Mouse (Mus musculus): Measurements from ENCODE around the gene Vwce. TPM values are rescaled to one million over a fixed set of nuclear protein-coding genes. Genes with fewer than 3 reads are reported as not detected.

The Vwce gene
- total RNA-seq (2014; rRNA removed) = 1.5 and 1.7 TPM in 2 replicates
- polyA plus RNA-seq (2015; fragmentation: Nextera tagmentation; extraction: Ambion mirVana) = 0.44 and 0.88 TPM in 2 replicates

GRCm38 (mm10) chr19:10634106-10634871, at the start of gene Vwce:
TSS of gene Vwce (plus strand) at chr19:10634213.
- H3K27me3 ChIP-seq (ENCODE audit: insufficient read depth, low read length) = no peaks in the 10 kb centered on the region
- ATAC-seq (peak; percentile 73), DNase-seq (peak; percentile 60)
- H3K4me1 ChIP-seq (ENCODE audit: insufficient read depth) = peaks cover 9% of the 10 kb centered on the region; the same call in 1 of the 2 replicates
- WGBS = 2% methylated on average over 32 of the region's 32 CpGs
- TF ChIP-seq CTCF (IDR thresholded peaks at IDR 0.05; ENCODE audit: low read depth) = peak; percentile 50
- H3K27ac ChIP-seq (ENCODE audit: low read depth, low read length) = 0 out of 2 replicates have a peak within 1 kb of the TSS, but pooled peaks have one; percentile 2
- peak within 1 kb of the TSS; percentile 54 for H3K9ac ChIP-seq
- no peaks in the 10 kb centered on the region for H3K9me3 ChIP-seq (ENCODE audit: low read length)
- H3K4me2 ChIP-seq (ENCODE audit: low read depth) = peak within 1 kb of the TSS; percentile 92
- peak within 1 kb of the TSS; percentile 37 for H3K4me3 ChIP-seq (ENCODE audit: low read depth, low read length)
- peaks cover 16% of the 10 kb centered on the region for H3K36me3 ChIP-seq (ENCODE audit: insufficient read depth)

DNA sequence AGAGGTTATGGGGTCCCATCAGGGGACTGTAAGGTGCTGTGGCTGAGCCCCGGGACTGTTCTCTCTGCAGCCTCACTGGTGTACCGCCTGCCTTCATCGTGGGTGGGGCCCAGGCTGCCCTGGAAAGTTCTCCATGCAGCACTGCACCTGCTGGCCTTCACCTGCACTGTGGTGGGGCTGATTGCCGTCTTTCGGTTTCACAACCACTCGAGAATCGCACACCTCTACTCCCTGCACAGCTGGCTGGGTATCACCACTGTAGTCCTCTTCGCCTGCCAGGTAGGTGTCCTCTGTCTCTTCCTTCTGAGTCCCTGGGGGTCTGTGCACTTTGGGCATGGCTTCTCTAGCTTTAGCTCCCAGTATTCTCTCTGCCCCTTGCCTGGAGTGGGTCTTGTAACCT, 48.9 kb upstream of the Vwce start:
- H3K9me3 ChIP-seq (ENCODE audit: low read length) = no peaks in the 10 kb centered on the region
- 93% methylated on average over 8 of the region's 8 CpGs for WGBS
- no peak overlapping the region for H3K4me2 ChIP-seq (ENCODE audit: low read depth)
- DNase-seq (no peak), ATAC-seq (no peak)
- H3K27ac ChIP-seq (ENCODE audit: low read depth, low read length) = no peak overlapping the region
- H3K36me3 ChIP-seq (ENCODE audit: insufficient read depth) = peaks cover 9% of the 10 kb centered on the region; the same call in 1 of the 2 replicates
- no peaks in the 10 kb centered on the region for H3K27me3 ChIP-seq (ENCODE audit: insufficient read depth, low read length)
- no peak overlapping the region for H3K4me3 ChIP-seq (ENCODE audit: low read depth, low read length)
- H3K9ac ChIP-seq = no peak overlapping the region
- no peaks in the 10 kb centered on the region for H3K4me1 ChIP-seq (ENCODE audit: insufficient read depth)
- TF ChIP-seq CTCF (IDR thresholded peaks at IDR 0.05; ENCODE audit: low read depth) = no peak

- WGBS = 89% methylated on average over 8 of the region's 8 CpGs
- Histone ChIP-seq H3K27ac (ENCODE audit: low read depth, low read length) (no peak overlapping the region), H3K4me1 (ENCODE audit: insufficient read depth) (no peaks in the 10 kb centered on the region), H3K27me3 (ENCODE audit: insufficient read depth, low read length) (no peaks in the 10 kb centered on the region), H3K4me2 (ENCODE audit: low read depth) (no peak overlapping the region), H3K9me3 (ENCODE audit: low read length) (no peaks in the 10 kb centered on the region), H3K9ac (no peak overlapping the region), H3K4me3 (ENCODE audit: low read depth, low read length) (no peak overlapping the region), H3K36me3 (ENCODE audit: insufficient read depth) (peaks cover 14% of the 10 kb centered on the region; the same call in 1 of the 2 replicates)
- DNase-seq (no peak), ATAC-seq (no peak)
- TF ChIP-seq CTCF (IDR thresholded peaks at IDR 0.05; ENCODE audit: low read depth) = no peak
Observed at GRCm38 (mm10) chr19:10587231-10587630, 46.8 kb upstream of the Vwce start.

- H3K4me1 ChIP-seq (ENCODE audit: insufficient read depth) = no peaks in the 10 kb centered on the region
- DNase-seq = no peak
- no peak for TF ChIP-seq CTCF (IDR thresholded peaks at IDR 0.05; ENCODE audit: low read depth)
- H3K9me3 ChIP-seq (ENCODE audit: low read length) = no peaks in the 10 kb centered on the region
- no peak overlapping the region for H3K27ac ChIP-seq (ENCODE audit: low read depth, low read length)
- no peak overlapping the region for H3K4me2 ChIP-seq (ENCODE audit: low read depth)
- ATAC-seq = no peak
- H3K36me3 ChIP-seq (ENCODE audit: insufficient read depth) = peaks cover 34% of the 10 kb centered on the region
- no peak overlapping the region for H3K9ac ChIP-seq
- no peaks in the 10 kb centered on the region for H3K27me3 ChIP-seq (ENCODE audit: insufficient read depth, low read length)
- WGBS = 72% methylated on average over 5 of the region's 5 CpGs
- H3K4me3 ChIP-seq (ENCODE audit: low read depth, low read length) = no peak overlapping the region
Observed at GRCm38 (mm10) chr19:10589127-10589857, 44.7 kb upstream of the Vwce start.

GRCm38 (mm10) chr19:10590301-10590700, 43.7 kb upstream of the Vwce start:
- H3K9me3 ChIP-seq (ENCODE audit: low read length) = no peaks in the 10 kb centered on the region
- DNase-seq (no peak), ATAC-seq (no peak)
- H3K27ac ChIP-seq (ENCODE audit: low read depth, low read length) = no peak overlapping the region
- no peaks in the 10 kb centered on the region for H3K27me3 ChIP-seq (ENCODE audit: insufficient read depth, low read length)
- no peaks in the 10 kb centered on the region for H3K4me1 ChIP-seq (ENCODE audit: insufficient read depth)
- no peak overlapping the region for H3K4me2 ChIP-seq (ENCODE audit: low read depth)
- H3K9ac ChIP-seq = no peak overlapping the region
- 73% methylated on average over 3 of the region's 3 CpGs for WGBS
- no peak overlapping the region for H3K4me3 ChIP-seq (ENCODE audit: low read depth, low read length)
- no peak for TF ChIP-seq CTCF (IDR thresholded peaks at IDR 0.05; ENCODE audit: low read depth)
- H3K36me3 ChIP-seq (ENCODE audit: insufficient read depth) = peaks cover 41% of the 10 kb centered on the region

DNA sequence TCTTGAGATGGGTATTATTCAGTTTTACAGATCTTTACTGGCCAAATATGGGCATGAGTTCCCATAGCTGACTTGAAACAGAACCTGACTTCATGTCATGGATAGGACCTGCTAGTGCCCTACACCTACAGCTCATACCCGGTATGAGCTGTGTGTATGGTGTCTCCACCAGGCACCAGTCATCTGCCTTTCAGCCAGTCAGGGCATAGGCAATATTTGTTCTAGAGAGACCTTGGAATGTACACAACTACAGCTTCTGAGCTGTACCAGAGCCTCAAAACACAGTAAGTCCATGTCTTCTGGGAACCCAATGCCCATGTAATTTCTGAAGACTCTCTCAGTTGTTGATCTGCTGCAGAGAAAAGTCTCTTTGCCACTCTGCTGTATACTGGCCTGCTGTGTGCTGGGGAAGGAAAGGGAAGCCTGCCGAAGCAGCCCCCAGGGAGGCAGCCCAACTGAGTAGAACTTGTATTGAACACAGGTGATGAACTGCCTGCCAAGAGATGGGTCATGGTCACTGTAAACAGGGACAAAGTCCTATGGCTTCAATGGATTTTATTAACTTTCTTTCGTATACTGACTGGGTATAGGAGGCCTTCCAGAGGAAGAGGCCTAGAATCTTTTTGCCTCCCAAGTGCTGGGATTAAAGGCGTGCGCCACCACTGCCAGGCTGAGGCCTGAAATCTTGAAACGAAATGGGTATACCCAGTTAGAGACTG, 42.2 kb upstream of the Vwce start:
- no peak overlapping the region for H3K4me3 ChIP-seq (ENCODE audit: low read depth, low read length)
- WGBS = 96% methylated on average over 6 of the region's 6 CpGs
- H3K36me3 ChIP-seq (ENCODE audit: insufficient read depth) = peaks cover 51% of the 10 kb centered on the region
- ATAC-seq (no peak), DNase-seq (no peak)
- H3K9me3 ChIP-seq (ENCODE audit: low read length) = no peaks in the 10 kb centered on the region
- H3K27ac ChIP-seq (ENCODE audit: low read depth, low read length) = no peak overlapping the region
- H3K27me3 ChIP-seq (ENCODE audit: insufficient read depth, low read length) = no peaks in the 10 kb centered on the region
- no peak for TF ChIP-seq CTCF (IDR thresholded peaks at IDR 0.05; ENCODE audit: low read depth)
- no peak overlapping the region for H3K4me2 ChIP-seq (ENCODE audit: low read depth)
- no peaks in the 10 kb centered on the region for H3K4me1 ChIP-seq (ENCODE audit: insufficient read depth)
- no peak overlapping the region for H3K9ac ChIP-seq

Measured in forebrain, postnatal 0 days (tissue).